Mouse (Mus musculus): ENCODE data around the gene Hrh2.

GRCm38 (mm10) chr13:54222921-54223769 lies 31.2 kb downstream of the Hrh2 start:
- TF ChIP-seq CTCF (IDR thresholded peaks at IDR 0.05; ENCODE audit: insufficient read depth, low read depth, low read length) (no peak), POLR2A (IDR thresholded peaks at IDR 0.05; ENCODE audit: insufficient read depth, low read depth, low read length) (no peak)
